Mouse (Mus musculus): ENCODE data around the gene Ccdc151.

DNA sequence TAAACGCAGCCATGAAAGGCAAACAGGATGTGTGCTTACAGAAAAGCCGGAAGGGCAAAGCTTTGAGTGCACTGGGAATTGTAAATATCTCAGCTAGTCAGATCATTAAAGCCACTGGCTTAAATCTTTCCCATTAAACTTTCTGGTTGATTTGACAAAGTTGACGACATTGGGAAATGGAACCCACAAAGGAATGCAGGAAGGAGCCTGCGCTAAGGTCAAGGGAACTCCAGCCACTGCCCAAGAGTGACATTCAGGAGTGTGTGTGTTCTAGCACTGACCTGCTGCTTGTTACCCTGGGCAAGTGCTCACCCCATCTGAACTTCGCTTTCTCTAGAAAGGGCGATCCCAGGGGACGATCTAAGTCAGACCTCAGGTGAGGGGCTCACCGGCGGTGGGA is 42.3 kb downstream of the Ccdc151 start:
- TF ChIP-seq POLR2A (IDR thresholded peaks at IDR 0.05; ENCODE audit: insufficient read length, low read depth) (no peak), USF1 (IDR thresholded peaks at IDR 0.05; ENCODE audit: low read depth) (no peak)

Measured in myocyte (in vitro differentiated cells).